Mouse (Mus musculus) thymus, adult 18-20 months (tissue): ENCODE measurements around the gene Bpifb2.
"Not testable (repeated sequence)": the region's sequence is repeated elsewhere in the genome, so short reads cannot be mapped to it uniquely, and the experiment has no call there.

Experiments used
- DNase-seq, 2 experiments: peaks; one replicate each; pipeline ENCODE4 v3.0.0; 2022; ENCODE audit warnings: mixed read lengths in 2 of 2

Bpifb2 gene

GRCm38 (mm10) chr2:153874745-153875144, at the start of gene Bpifb2:
Gene Bpifb2 (plus strand): TSS chr2:153875045.
- no peak for DNase-seq

GRCm38 (mm10) chr2:153825900-153826299, 48.9 kb upstream of the Bpifb2 start:
- not testable (repeated sequence) for DNase-seq

GRCm38 (mm10) chr2:153827171-153827830, 47.5 kb upstream of the Bpifb2 start:
- no peak for DNase-seq

GRCm38 (mm10) chr2:153828704-153829103, 46.1 kb upstream of the Bpifb2 start:
- no peak for DNase-seq

- no peak for DNase-seq
Observed at GRCm38 (mm10) chr2:153833291-153833690, 41.6 kb upstream of the Bpifb2 start.

GRCm38 (mm10) chr2:153842854-153843253, 32.0 kb upstream of the Bpifb2 start:
- DNase-seq = no peak

- no peak for DNase-seq
Observed at GRCm38 (mm10) chr2:153848389-153848788, 26.5 kb upstream of the Bpifb2 start.

GRCm38 (mm10) chr2:153850351-153851029, 24.4 kb upstream of the Bpifb2 start:
- no peak for DNase-seq

- DNase-seq = no peak
Observed at GRCm38 (mm10) chr2:153851030-153851360, 23.9 kb upstream of the Bpifb2 start.

- no peak for DNase-seq
Observed at GRCm38 (mm10) chr2:153853544-153853943, 21.3 kb upstream of the Bpifb2 start.

- DNase-seq = no peak
Observed at GRCm38 (mm10) chr2:153859581-153859980, 15.3 kb upstream of the Bpifb2 start.

- no peak for DNase-seq
Observed at GRCm38 (mm10) chr2:153860315-153860714, 14.5 kb upstream of the Bpifb2 start.

- DNase-seq = no peak
Observed at GRCm38 (mm10) chr2:153860715-153861114, 14.1 kb upstream of the Bpifb2 start.

- no peak for DNase-seq
Observed at GRCm38 (mm10) chr2:153861960-153862359, 12.9 kb upstream of the Bpifb2 start.

- DNase-seq = no peak
Observed at GRCm38 (mm10) chr2:153870984-153871383, 3.9 kb upstream of the Bpifb2 start, which contains the start of gene Sun5. Gene Sun5 (minus strand): TSS chr2:153871084.

GRCm38 (mm10) chr2:153899111-153899510, 24.3 kb downstream of the Bpifb2 start:
- no peak for DNase-seq

GRCm38 (mm10) chr2:153900088-153900487, 25.2 kb downstream of the Bpifb2 start, which contains the start of gene Bpifb6:
Gene Bpifb6 (plus strand): TSS chr2:153900388.
- DNase-seq = no peak

- no peak for DNase-seq
Observed at GRCm38 (mm10) chr2:153902726-153903125, 27.9 kb downstream of the Bpifb2 start.

GRCm38 (mm10) chr2:153906626-153907025, 31.8 kb downstream of the Bpifb2 start:
- DNase-seq = no peak

GRCm38 (mm10) chr2:153914151-153914550, 39.3 kb downstream of the Bpifb2 start:
- DNase-seq = no peak

- DNase-seq = no peak
Observed at GRCm38 (mm10) chr2:153917930-153918329, 43.1 kb downstream of the Bpifb2 start, which contains the start of gene Bpifb3. Gene Bpifb3 (plus strand): TSS chr2:153918230.

- no peak for DNase-seq
Observed at GRCm38 (mm10) chr2:153921246-153921645, 46.4 kb downstream of the Bpifb2 start.

- no peak for DNase-seq
Observed at GRCm38 (mm10) chr2:153929871-153930413, 55.1 kb downstream of the Bpifb2 start.

- no peak for DNase-seq
Observed at GRCm38 (mm10) chr2:153931125-153931524, 56.3 kb downstream of the Bpifb2 start.
